Mouse (Mus musculus) liver, embryonic 14.5 days (tissue): Measurements from ENCODE around the gene Pdzd3.

Experiments
- CTCF ChIP-seq: IDR thresholded peaks from 2 replicates; pipeline ENCODE4 v1.5.1; 2016; ENCODE audit warnings: antibody characterized with exemption, low read depth, control low read depth
- EP300 ChIP-seq: IDR thresholded peaks from 2 replicates; pipeline ENCODE4 v1.6.1; 2016; ENCODE audit warnings: antibody characterized with exemption, low read depth

DNA sequence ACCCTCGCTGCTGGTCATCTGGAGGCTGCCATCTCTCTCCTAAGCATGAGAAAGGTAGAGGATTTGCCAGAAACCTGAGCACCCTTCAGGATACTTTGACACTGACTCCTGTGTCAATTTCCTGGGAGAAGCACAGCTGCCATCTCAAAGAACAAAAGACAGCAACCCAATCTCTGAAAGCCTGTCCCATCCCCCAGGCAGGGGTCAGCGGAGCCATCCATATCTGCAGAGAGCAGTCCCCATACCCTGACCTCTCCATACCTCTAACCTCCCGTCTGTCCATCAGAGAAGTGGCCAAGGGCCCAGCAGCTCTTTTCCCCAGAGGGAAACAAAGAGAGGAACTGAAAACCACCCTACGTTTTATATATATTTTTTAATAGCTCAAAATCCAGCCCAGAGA is 14.7 kb downstream of the Pdzd3 start:
- TF ChIP-seq CTCF = no peak
- TF ChIP-seq EP300 = no peak
